Comparison of ENCODE assay signal across 16 mouse cellular contexts in the genomic region with DNA sequence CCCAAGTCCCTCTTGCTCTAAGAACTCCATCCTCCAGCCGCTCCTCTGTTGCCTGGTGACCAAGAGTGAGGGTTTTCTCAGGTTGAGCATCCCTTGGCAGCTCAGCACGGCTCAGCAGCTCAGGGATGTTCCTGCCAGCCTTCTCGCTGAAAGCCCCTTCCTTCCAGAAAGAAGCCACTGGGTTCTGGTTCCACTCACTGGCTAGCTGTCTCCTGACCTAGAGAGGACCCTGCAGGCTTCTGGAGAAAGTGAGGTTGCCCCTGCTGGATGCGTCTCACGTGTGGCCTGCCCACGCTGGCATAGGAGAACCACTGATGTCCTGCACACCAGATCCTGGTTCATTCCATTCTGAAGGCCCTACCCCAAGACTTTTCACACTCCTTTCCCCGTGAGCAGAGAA. TPM values are rescaled to one million over a fixed set of nuclear protein-coding genes. Genes with fewer than 3 reads are reported as not detected.
A peak's percentile ranks its signal among the peaks of the same experiment; 100 is the strongest.
DNase-seq lines count a peak whose midpoint lies in the region; ATAC-seq and TF ChIP-seq lines count a peak whose summit lies in the region.
"Had no signal": no experiment of that assay in that cellular context is flagged by ENCODE, and none has a peak within 500 bp of the region (broad histone marks: within the 10 kb centered on the region; RNA-seq: fewer than 3 reads in every experiment).

No protein-coding gene starts in this region.

- H3K27ac ChIP-seq in kidney, adult 2 months (ENCODE audit: insufficient read depth, low read depth, low read length), result peak overlapping the region; percentile 4; the same call in 1 of the 2 replicates
- H3K27ac ChIP-seq in forebrain, embryonic 14.5 days (ENCODE audit: low read depth, low read length), result no peak overlapping the region; the same call in 1 of the 2 replicates
- no peak overlapping the region for H3K27ac ChIP-seq in hindbrain, postnatal 0 days
- H3K27ac ChIP-seq in neural tube, embryonic 14.5 days (ENCODE audit: low read depth, low read length), result no peak overlapping the region
- no peak overlapping the region for H3K27ac ChIP-seq in cerebellum, adult 2 months (ENCODE audit: insufficient read depth, low read length)
- H3K27ac ChIP-seq: liver, embryonic 15.5 days; stomach, postnatal 0 days had no signal

- no peak for DNase-seq in kidney, adult 2 months
- no peak for DNase-seq in kidney, adult 8-10 months
- DNase-seq in forebrain, embryonic 14.5 days (ENCODE audit: low spot score), result no peak
- DNase-seq in hindbrain, postnatal 0 days (ENCODE audit: low spot score), result no peak
- DNase-seq in cerebellum, adult 2 months, result no peak
- DNase-seq: B cell, adult 2 months; cerebellum, postnatal 36 days; heart, postnatal 14 days; kidney, adult 11 months; lung, postnatal 4 days; thymus, postnatal 4 days had no signal

- H3K9ac ChIP-seq in forebrain, embryonic 14.5 days (ENCODE audit: low read length), result peak overlapping the region; percentile 29; the same call in 1 of the 2 replicates
- no peak overlapping the region for H3K9ac ChIP-seq in hindbrain, postnatal 0 days (replicated peaks; ENCODE audit: low read length)
- H3K9ac ChIP-seq in neural tube, embryonic 14.5 days (replicated peaks; ENCODE audit: low read depth, low read length), result no peak overlapping the region; the same call in 1 of the 2 replicates
- H3K9ac ChIP-seq: liver, embryonic 15.5 days had no signal

- 0 out of 2 replicates have a peak overlapping the region, but pooled peaks have one; percentile 2 for H3K4me3 ChIP-seq in kidney, adult 2 months (ENCODE audit: insufficient read depth, low read depth, low read length)
- no peak overlapping the region for H3K4me3 ChIP-seq in forebrain, embryonic 14.5 days (ENCODE audit: low read depth, low read length)
- H3K4me3 ChIP-seq in hindbrain, postnatal 0 days (ENCODE audit: low read length), result no peak overlapping the region
- no peak overlapping the region for H3K4me3 ChIP-seq in neural tube, embryonic 14.5 days (ENCODE audit: low read depth, low read length)
- H3K4me3 ChIP-seq in cerebellum, adult 2 months (replicated peaks; ENCODE audit: insufficient read depth, low read depth, low read length), result no peak overlapping the region
- H3K4me3 ChIP-seq: liver, embryonic 15.5 days had no signal

- H3K4me1 ChIP-seq in kidney, adult 2 months (ENCODE audit: control insufficient read depth, insufficient read depth, low read length), result 0 out of 2 replicates have a peak, but pooled peaks cover 6% of the 10 kb centered on the region
- H3K4me1 ChIP-seq in forebrain, embryonic 14.5 days (ENCODE audit: control insufficient read depth, insufficient read depth, low read length), result peaks cover 63% of the 10 kb centered on the region
- H3K4me1 ChIP-seq in hindbrain, postnatal 0 days (ENCODE audit: insufficient read depth, low read length), result peaks cover 54% of the 10 kb centered on the region
- peaks cover 49% of the 10 kb centered on the region for H3K4me1 ChIP-seq in neural tube, embryonic 14.5 days (ENCODE audit: control insufficient read depth, insufficient read depth, low read length)
- H3K4me1 ChIP-seq in cerebellum, adult 2 months (ENCODE audit: control insufficient read depth, insufficient read depth, low read length), result peaks cover 14% of the 10 kb centered on the region

- no peaks in the 10 kb centered on the region for H3K36me3 ChIP-seq in kidney, adult 2 months (ENCODE audit: control insufficient read depth, insufficient read depth, low read length)
- H3K36me3 ChIP-seq in forebrain, embryonic 14.5 days (ENCODE audit: control insufficient read depth, insufficient read depth, low read length), result peaks cover 17% of the 10 kb centered on the region; the same call in 1 of the 2 replicates
- H3K36me3 ChIP-seq in hindbrain, postnatal 0 days (ENCODE audit: insufficient read depth, low read length), result 0 out of 2 replicates have a peak, but pooled peaks cover 4% of the 10 kb centered on the region
- no peaks in the 10 kb centered on the region for H3K36me3 ChIP-seq in neural tube, embryonic 14.5 days (ENCODE audit: control insufficient read depth, insufficient read depth, low read length)

- TF ChIP-seq POLR2A in kidney, adult 2 months (IDR thresholded peaks at IDR 0.05; ENCODE audit: low read depth, low read length), result no peak
- no peak for TF ChIP-seq POLR2A in cerebellum, adult 2 months (IDR thresholded peaks at IDR 0.05; ENCODE audit: borderline replicate concordance, insufficient read depth, low read length)

- no peaks in the 10 kb centered on the region for H3K9me3 ChIP-seq in forebrain, embryonic 14.5 days (replicated peaks; ENCODE audit: control insufficient read depth, low read length)
- no peaks in the 10 kb centered on the region for H3K9me3 ChIP-seq in hindbrain, postnatal 0 days (ENCODE audit: low read length)
- H3K9me3 ChIP-seq in neural tube, embryonic 14.5 days (ENCODE audit: control insufficient read depth, low read length), result no peaks in the 10 kb centered on the region
- H3K9me3 ChIP-seq: liver, embryonic 15.5 days had no signal

- 86% methylated on average over 7 of the region's 7 CpGs for WGBS in kidney, adult 2 months
- WGBS in forebrain, embryonic 14.5 days, result 85% methylated on average over 7 of the region's 7 CpGs
- 65% methylated on average over 7 of the region's 7 CpGs for WGBS in hindbrain, postnatal 0 days
- 82% methylated on average over 7 of the region's 7 CpGs for WGBS in neural tube, embryonic 14.5 days
- WGBS in cerebellum, adult 2 months, result 77% methylated on average over 7 of the region's 7 CpGs

- no peaks in the 10 kb centered on the region for H3K27me3 ChIP-seq in kidney, adult 2 months (replicated peaks; ENCODE audit: control insufficient read depth, insufficient read depth, low read length)
- no peaks in the 10 kb centered on the region for H3K27me3 ChIP-seq in forebrain, embryonic 14.5 days (replicated peaks; ENCODE audit: control insufficient read depth, insufficient read depth, low read length)
- H3K27me3 ChIP-seq in hindbrain, postnatal 0 days (ENCODE audit: insufficient read depth, low read length), result no peaks in the 10 kb centered on the region
- no peaks in the 10 kb centered on the region for H3K27me3 ChIP-seq in neural tube, embryonic 14.5 days (ENCODE audit: control insufficient read depth, insufficient read depth, low read length)
- H3K27me3 ChIP-seq in cerebellum, adult 2 months (ENCODE audit: control insufficient read depth, insufficient read depth, low read length), result no peaks in the 10 kb centered on the region; the same call in 1 of the 2 replicates

- H3K4me2 ChIP-seq in forebrain, embryonic 14.5 days (ENCODE audit: low read length), result peak overlapping the region; percentile 66
- peak overlapping the region; percentile 62 for H3K4me2 ChIP-seq in hindbrain, postnatal 0 days (ENCODE audit: low read depth, low read length)
- H3K4me2 ChIP-seq in neural tube, embryonic 14.5 days (ENCODE audit: low read depth, low read length), result peak overlapping the region; percentile 74; the same call in 1 of the 2 replicates
- H3K4me2 ChIP-seq: liver, embryonic 15.5 days had no signal

- TF ChIP-seq CTCF in kidney, adult 2 months (conservative IDR thresholded peaks at IDR 0.05; ENCODE audit: insufficient read depth, insufficient read length, low read depth, low read length), result no peak
- no peak for TF ChIP-seq CTCF in hindbrain, postnatal 0 days (IDR thresholded peaks at IDR 0.05; ENCODE audit: low read depth)
- no peak for TF ChIP-seq CTCF in cerebellum, adult 2 months (IDR thresholded peaks at IDR 0.05; ENCODE audit: borderline replicate concordance, insufficient read depth, low read depth, low read length)

- ATAC-seq in forebrain, embryonic 14.5 days, result no peak
- ATAC-seq in hindbrain, postnatal 0 days, result no peak
- no peak for ATAC-seq in neural tube, embryonic 14.5 days (ENCODE audit: low read depth)
- no peak for ATAC-seq in cerebellum, adult (ENCODE audit: insufficient number of reproducible peaks, low FRiP score, low TSS enrichment)

RNA-seq across cellular contexts. Expression of a gene that starts 11.0 kb away (rescaled TPM):
- polyA plus RNA-seq in kidney, adult 2 months (2012; rRNA removed), result 14.2 and 16.2 TPM in 2 replicates
- 64.5 and 68.8 TPM in 2 replicates for polyA plus RNA-seq in forebrain, embryonic 14.5 days (2014; fragmentation: Nextera tagmentation; extraction: Ambion mirVana)
- total RNA-seq in hindbrain, postnatal 0 days (2014; rRNA removed), result 25.4 and 27.3 TPM in 2 replicates
- polyA plus RNA-seq in hindbrain, postnatal 0 days (2015; fragmentation: Nextera tagmentation; extraction: Ambion mirVana), result 35.8 and 36.5 TPM in 2 replicates
- polyA plus RNA-seq in neural tube, embryonic 14.5 days (2014; fragmentation: Nextera tagmentation; extraction: Ambion mirVana), result 36.3 and 36.6 TPM in 2 replicates
- 8.3 and 8.9 TPM in 2 replicates for polyA plus RNA-seq in cerebellum, adult 2 months (2012; rRNA removed)

RNA-seq across cellular contexts. Expression of a gene that starts 27.3 kb away (rescaled TPM):
- 17.4 and 23.6 TPM in 2 replicates for polyA plus RNA-seq in kidney, adult 2 months (2012; rRNA removed)
- polyA plus RNA-seq in forebrain, embryonic 14.5 days (2014; fragmentation: Nextera tagmentation; extraction: Ambion mirVana), result 0.72 and 1.1 TPM in 2 replicates
- 2.7 and 3.1 TPM in 2 replicates for total RNA-seq in hindbrain, postnatal 0 days (2014; rRNA removed)
- 2.6 and 2.7 TPM in 2 replicates for polyA plus RNA-seq in hindbrain, postnatal 0 days (2015; fragmentation: Nextera tagmentation; extraction: Ambion mirVana)
- polyA plus RNA-seq in neural tube, embryonic 14.5 days (2014; fragmentation: Nextera tagmentation; extraction: Ambion mirVana), result 0.60 and 1.2 TPM in 2 replicates
- polyA plus RNA-seq in cerebellum, adult 2 months (2012; rRNA removed), result 2.1 and 2.6 TPM in 2 replicates

RNA-seq across cellular contexts. Expression of a gene that starts 58.0 kb away (rescaled TPM):
- 0.81 and 1.4 TPM in 2 replicates for polyA plus RNA-seq in kidney, adult 2 months (2012; rRNA removed)
- polyA plus RNA-seq in forebrain, embryonic 14.5 days (2014; fragmentation: Nextera tagmentation; extraction: Ambion mirVana), result 0.21 TPM in 1 of 2 replicates, not detected in the other
- total RNA-seq in hindbrain, postnatal 0 days (2014; rRNA removed), result 0.10 and 0.14 TPM in 2 replicates
- 0.28 and 0.29 TPM in 2 replicates for polyA plus RNA-seq in hindbrain, postnatal 0 days (2015; fragmentation: Nextera tagmentation; extraction: Ambion mirVana)
- polyA plus RNA-seq in neural tube, embryonic 14.5 days (2014; fragmentation: Nextera tagmentation; extraction: Ambion mirVana), result 0.11 and 0.62 TPM in 2 replicates
- polyA plus RNA-seq in cerebellum, adult 2 months (2012; rRNA removed), result 0.23 and 0.25 TPM in 2 replicates
- polyA plus RNA-seq: limb, embryonic 11.5 days; liver, embryonic 15.5 days had no signal
